Mouse (Mus musculus): ENCODE data around the gene Cys1. TPM values are rescaled to one million over a fixed set of nuclear protein-coding genes. Genes with fewer than 3 reads are reported as not detected.
"Not testable (repeated sequence)": the region's sequence is repeated elsewhere in the genome, so short reads cannot be mapped to it uniquely, and the experiment has no call there.

Gene Cys1
- total RNA-seq, 2 experiments from 2014 or later: 10.8 to 17.5 TPM

GRCm38 (mm10) chr12:24701621-24702020 lies 20.0 kb upstream of the Cys1 start:
- DNase-seq (ENCODE audit: low spot score in 2 of 2); intact Hi-C loops (cut with DNase I): not testable (repeated sequence)

GRCm38 (mm10) chr12:24699578-24699977 lies 18.0 kb upstream of the Cys1 start:
- DNase-seq (ENCODE audit: low spot score in 2 of 2): no peak
- intact Hi-C loops (cut with DNase I): loop anchor here (5.0 kb wide), 2 partner anchors 97 to 232 kb away; no protein-coding TSS in a partner anchor

GRCm38 (mm10) chr12:24698514-24698913 lies 16.9 kb upstream of the Cys1 start:
- no peak for DNase-seq (ENCODE audit: low spot score in 2 of 2)
- intact Hi-C loops (cut with DNase I): loop anchor here (5.0 kb wide), 2 partner anchors 96 to 231 kb away; no protein-coding TSS in a partner anchor

GRCm38 (mm10) chr12:24697484-24698204 lies 16.0 kb upstream of the Cys1 start:
- no peak for DNase-seq (ENCODE audit: low spot score in 2 of 2)
- intact Hi-C loops (cut with DNase I): loop anchor here (5.0 kb wide), 2 partner anchors 95 to 230 kb away; no protein-coding TSS in a partner anchor

- DNase-seq (ENCODE audit: low spot score in 2 of 2): peak; percentile 76 to 83
- intact Hi-C loops (cut with DNase I): loop anchor here (5.0 kb wide), 2 partner anchors 94 to 229 kb away; no protein-coding TSS in a partner anchor
Measured at GRCm38 (mm10) chr12:24696500-24697483, 15.2 kb upstream of the Cys1 start.

GRCm38 (mm10) chr12:24690351-24690750 lies 8.7 kb upstream of the Cys1 start:
- no peak for DNase-seq (ENCODE audit: low spot score in 2 of 2)
- intact Hi-C loops (cut with DNase I): no loop called here

GRCm38 (mm10) chr12:24686696-24687346 lies 5.2 kb upstream of the Cys1 start:
- intact Hi-C loops (cut with DNase I): no loop called here

GRCm38 (mm10) chr12:24686038-24686695 lies 4.6 kb upstream of the Cys1 start:
- intact Hi-C loops (cut with DNase I): no loop called here
- no peak for DNase-seq (ENCODE audit: low spot score in 2 of 2)

More at GRCm38 (mm10) chr12:24686696-24687346, 5.2 kb upstream of the Cys1 start:
- DNase-seq (ENCODE audit: low spot score in 2 of 2): no peak

- DNase-seq (ENCODE audit: low spot score in 2 of 2): no peak
- intact Hi-C loops (cut with DNase I): no loop called here
Measured at GRCm38 (mm10) chr12:24683461-24683860, 1.8 kb upstream of the Cys1 start.

GRCm38 (mm10) chr12:24682563-24682962 lies 950 bp upstream of the Cys1 start:
- intact Hi-C loops (cut with DNase I): no loop called here
- peak; percentile 43 to 57 for DNase-seq (ENCODE audit: low spot score in 2 of 2)

GRCm38 (mm10) chr12:24680492-24681285 lies 924 bp downstream of the Cys1 start:
- intact Hi-C loops (cut with DNase I): loop anchor here (1.0 kb wide), 1 partner anchor 29 kb away; the partner anchor contains the start of gene Klf11

GRCm38 (mm10) chr12:24680096-24680491 lies 1.5 kb downstream of the Cys1 start:
- intact Hi-C loops (cut with DNase I): loop anchor here (1.0 kb wide), 1 partner anchor 29 kb away; the partner anchor contains the start of gene Klf11
- peak; percentile 62 to 63 for DNase-seq (ENCODE audit: low spot score in 2 of 2)

More at GRCm38 (mm10) chr12:24680492-24681285, 924 bp downstream of the Cys1 start:
- DNase-seq (ENCODE audit: low spot score in 2 of 2): peak; percentile 23 to 57

GRCm38 (mm10) chr12:24662131-24662530 lies 19.5 kb downstream of the Cys1 start:
- DNase-seq (ENCODE audit: low spot score in 2 of 2): no peak
- intact Hi-C loops (cut with DNase I): no loop called here

- intact Hi-C loops (cut with DNase I): no loop called here
Measured at GRCm38 (mm10) chr12:24661100-24661499, 20.5 kb downstream of the Cys1 start.

GRCm38 (mm10) chr12:24659923-24660322 lies 21.7 kb downstream of the Cys1 start:
- intact Hi-C loops (cut with DNase I): no loop called here
- no peak for DNase-seq (ENCODE audit: low spot score in 2 of 2)

More at GRCm38 (mm10) chr12:24661100-24661499, 20.5 kb downstream of the Cys1 start:
- no peak for DNase-seq (ENCODE audit: low spot score in 2 of 2)

GRCm38 (mm10) chr12:24658998-24659397 lies 22.6 kb downstream of the Cys1 start:
- intact Hi-C loops (cut with DNase I): no loop called here
- DNase-seq (ENCODE audit: low spot score in 2 of 2): no peak

- intact Hi-C loops (cut with DNase I): no loop called here
- DNase-seq (ENCODE audit: low spot score in 2 of 2): no peak
Measured at GRCm38 (mm10) chr12:24656436-24656835, 25.2 kb downstream of the Cys1 start.

Measured in left cerebral cortex, postnatal 36 days (tissue).